Mouse (Mus musculus) testis, adult 2 months (tissue): ENCODE results near the gene Bag1.

Source experiments
- CTCF ChIP-seq: fragments of 200-500 bp; IDR thresholded peaks from 2 replicates; pipeline ENCODE4 v1.5.1; 2012; ENCODE audit warnings: low read depth, mild to moderate bottlenecking, inconsistent platforms, low read length, moderate library complexity; ENCODE audit not compliant: control insufficient read depth, insufficient read depth, insufficient replicate concordance
- POLR2A ChIP-seq: fragments of 200-500 bp; IDR thresholded peaks from 2 replicates; pipeline ENCODE4 v1.6.1; 2012; ENCODE audit warnings: low read depth, mild to moderate bottlenecking, inconsistent platforms, low read length, moderate library complexity; ENCODE audit not compliant: control insufficient read depth

DNA sequence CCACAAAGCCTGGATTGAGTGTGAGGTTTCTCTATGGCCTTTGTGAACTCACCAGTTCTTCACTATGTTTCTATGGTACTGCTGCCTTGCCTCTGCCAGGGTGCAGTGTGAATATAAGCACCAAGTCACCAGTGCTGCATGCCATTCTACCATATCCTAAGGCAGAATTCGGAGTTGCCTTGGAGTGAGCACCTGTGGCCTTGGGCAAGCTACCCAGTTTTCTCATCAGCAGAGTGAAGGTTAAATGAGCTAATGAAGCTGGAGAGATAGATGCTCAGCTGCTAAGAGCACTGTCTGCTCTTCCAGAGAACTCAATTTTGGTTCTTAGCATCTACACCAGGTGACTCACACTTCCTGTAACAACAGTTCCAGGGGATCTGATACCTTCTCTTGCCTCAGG lies 25.9 kb upstream of the Bag1 start:
- no peak for TF ChIP-seq CTCF
- TF ChIP-seq POLR2A: no peak
